Mouse (Mus musculus) natural killer cell, adult 2 months (primary cell): ENCODE data around the gene Cnot10.

Experiments
- DNase-seq, 2 experiments: peaks; one replicate each; pipeline ENCODE4 v3.0.0; 2022; ENCODE audit warnings: low spot score in 2 of 2

Gene Cnot10

DNA sequence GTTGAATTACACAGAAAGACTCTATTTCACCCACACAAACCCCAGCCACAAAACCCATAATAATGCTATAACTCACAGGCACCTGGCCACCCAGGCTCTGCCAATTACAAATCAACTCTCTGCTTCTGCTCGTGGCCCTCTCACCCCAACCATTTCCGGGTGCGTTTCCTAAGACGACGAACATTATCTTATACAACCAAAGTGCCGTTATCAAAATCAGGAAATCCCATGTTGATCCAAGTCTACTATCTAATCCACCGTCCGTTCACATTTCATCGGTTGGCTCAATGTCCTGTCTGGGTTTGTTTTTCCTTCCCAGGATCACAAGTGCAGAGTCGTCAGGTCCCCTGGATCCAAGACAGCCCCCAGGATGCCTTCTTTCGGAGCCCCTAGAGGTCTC, 61.3 kb downstream of the Cnot10 start:
- no peak for DNase-seq

DNA sequence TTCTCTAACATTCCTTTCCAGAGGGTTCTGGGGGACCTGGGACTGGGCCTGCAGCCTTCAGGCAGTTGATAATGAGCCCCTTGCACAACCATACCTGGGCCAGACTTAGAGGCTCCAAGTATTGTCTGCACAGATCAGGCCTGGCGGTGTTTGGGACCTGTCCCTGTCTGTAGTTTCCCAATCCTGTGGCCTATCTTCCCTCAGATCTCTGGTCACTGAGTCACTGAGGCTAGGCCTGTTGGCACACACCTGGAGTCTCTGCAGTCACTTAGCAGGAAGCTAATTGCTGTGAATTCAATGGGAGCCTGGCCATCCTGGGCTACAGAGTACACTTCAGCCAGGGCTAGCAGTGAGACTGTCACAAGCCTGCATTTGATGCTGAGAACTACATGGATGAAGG, 64.0 kb downstream of the Cnot10 start:
- no peak for DNase-seq

- no peak for DNase-seq
Observed at GRCm38 (mm10) chr9:114573528-114573927, 66.5 kb downstream of the Cnot10 start.

DNA sequence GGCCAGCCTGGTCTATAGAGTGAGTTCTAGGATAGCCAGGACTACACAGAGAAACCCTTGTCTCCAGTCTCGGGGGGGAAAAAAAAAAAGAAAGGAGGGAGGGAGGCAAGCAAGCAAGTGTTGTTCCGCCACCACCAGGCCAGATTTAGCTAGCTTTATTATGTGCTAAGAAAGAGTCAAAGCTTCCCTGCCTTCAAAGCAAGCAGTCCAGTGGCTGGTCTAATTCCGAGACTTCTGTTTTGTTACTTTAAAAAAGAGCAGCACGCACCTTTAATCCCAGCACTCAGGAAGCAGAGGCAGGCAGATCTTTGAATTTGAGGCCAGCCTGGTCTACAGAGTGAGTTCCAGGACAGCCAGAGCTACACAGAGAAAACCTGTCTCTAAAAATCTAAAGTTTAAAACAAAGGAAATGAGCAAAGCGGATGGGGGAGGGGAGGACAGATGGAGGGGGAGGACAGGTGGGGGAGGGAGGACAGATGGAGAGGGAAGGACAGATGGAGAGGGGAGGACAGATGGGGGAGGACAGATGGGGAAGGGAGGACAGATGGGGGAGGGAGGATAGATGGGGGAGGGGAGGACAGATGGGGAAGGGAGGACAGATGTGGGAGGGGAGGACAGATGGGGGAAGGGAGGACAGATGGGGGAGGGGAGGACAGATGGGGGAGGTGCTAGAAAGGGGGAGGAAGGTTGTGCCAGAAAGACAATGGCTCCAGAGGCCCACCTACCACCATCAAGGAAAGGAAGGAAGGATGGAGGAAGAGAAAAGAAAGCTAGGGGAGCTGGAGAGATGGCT, 71.1 kb downstream of the Cnot10 start:
- DNase-seq, result no peak

DNA sequence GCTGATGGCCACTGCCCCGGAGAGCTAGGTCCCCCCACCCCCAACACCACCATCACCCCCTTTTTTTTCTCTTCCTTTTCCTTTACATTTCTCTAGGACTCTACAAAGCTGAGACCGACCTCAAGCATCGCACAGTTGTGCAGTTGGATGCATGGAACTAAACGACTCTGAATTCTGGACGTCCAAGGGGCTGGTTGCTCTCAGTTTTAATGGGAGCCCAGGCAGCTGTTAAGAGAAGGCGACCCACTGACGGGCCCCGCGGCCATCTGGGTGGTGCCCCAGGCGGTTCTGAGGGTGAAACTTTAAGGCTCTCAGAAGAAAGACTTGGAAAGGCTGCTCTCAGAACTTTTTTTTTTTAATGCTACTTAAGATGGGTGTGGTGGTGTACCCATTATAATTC, 75.3 kb downstream of the Cnot10 start:
- DNase-seq, result no peak

- no peak for DNase-seq
Observed at GRCm38 (mm10) chr9:114563761-114564606, 76.0 kb downstream of the Cnot10 start, which contains the start of gene Trim71. Trim71 (minus strand) TSS chr9:114564369.

DNA sequence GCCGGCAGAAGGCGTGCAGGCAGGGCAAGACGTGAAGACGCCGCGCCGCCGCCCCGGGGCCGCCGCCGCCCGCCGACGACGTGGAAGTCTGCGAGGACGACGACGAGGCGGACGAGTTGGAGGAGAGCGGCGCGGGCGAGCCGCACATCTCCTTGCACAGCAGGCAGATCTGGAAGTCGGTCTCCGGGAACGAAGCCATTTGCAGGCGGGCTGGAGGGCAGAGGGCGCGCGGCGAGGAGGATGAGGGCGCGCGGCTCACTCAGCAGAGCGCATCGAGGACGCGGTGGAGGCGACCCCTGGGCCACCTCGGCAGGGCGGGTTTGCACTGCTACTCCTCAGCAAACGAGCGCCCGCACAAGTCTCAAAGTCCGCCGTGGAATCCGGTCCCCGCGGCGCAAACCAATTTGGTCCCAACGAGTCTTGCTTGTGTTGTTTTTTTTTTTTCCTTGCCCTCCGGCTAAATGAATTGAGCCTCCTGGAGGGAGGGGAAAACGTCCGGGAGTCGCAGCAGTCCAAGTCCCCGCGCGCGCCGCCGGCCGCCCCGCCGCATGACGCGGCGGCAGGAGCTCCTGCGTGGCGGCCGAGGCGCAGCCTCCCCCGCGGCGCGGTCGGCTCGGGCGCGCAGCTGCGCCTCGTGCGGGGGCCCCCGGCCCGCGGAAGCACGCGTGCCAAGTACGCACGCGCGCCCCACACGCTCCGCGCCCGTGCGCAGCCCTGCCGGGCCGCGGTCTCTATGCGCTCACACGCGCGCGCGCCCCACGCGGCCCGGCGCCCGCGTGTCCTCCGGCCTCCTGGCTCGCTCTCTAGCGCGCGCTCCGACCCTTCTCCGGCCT, 76.8 kb downstream of the Cnot10 start:
- DNase-seq, result no peak

- no peak for DNase-seq
Observed at GRCm38 (mm10) chr9:114562031-114562918, 77.7 kb downstream of the Cnot10 start.

- no peak for DNase-seq
Observed at GRCm38 (mm10) chr9:114561671-114561971, 78.4 kb downstream of the Cnot10 start.

- no peak for DNase-seq
Observed at GRCm38 (mm10) chr9:114560771-114561670, 79.0 kb downstream of the Cnot10 start.

- no peak for DNase-seq
Observed at GRCm38 (mm10) chr9:114560141-114560540, 79.8 kb downstream of the Cnot10 start.

GRCm38 (mm10) chr9:114557086-114557485, 82.9 kb downstream of the Cnot10 start:
- no peak for DNase-seq

DNA sequence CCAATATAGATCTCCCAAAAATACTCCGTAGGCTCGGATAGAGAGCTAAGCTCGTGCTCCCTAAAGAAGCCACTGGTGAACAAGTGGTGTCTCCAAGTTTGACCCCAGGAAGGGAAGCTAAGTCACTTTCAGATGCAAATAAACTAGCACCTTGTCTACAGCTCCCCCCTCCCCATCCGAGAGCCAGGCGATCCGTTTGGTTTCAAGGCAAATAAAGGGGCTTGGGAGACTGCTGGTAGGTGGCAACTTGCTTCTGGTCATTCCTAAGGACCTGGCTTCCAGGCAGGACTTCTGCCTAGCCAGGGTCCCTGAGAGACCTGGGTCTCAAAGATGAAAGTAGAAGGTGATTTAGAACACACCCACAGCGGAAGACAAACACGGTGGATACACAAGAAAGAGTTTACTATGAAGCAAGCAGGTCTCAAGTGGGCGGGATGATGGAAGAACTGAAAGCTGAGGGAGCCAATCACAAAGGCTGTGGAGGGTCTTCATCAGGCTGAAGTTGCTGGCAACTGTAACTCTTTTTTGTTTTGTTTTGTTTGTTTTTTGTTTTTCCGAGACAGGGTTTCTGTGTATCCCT, 83.6 kb downstream of the Cnot10 start:
- DNase-seq, result no peak

- DNase-seq, result no peak
Observed at GRCm38 (mm10) chr9:114554355-114554979, 85.5 kb downstream of the Cnot10 start.

DNA sequence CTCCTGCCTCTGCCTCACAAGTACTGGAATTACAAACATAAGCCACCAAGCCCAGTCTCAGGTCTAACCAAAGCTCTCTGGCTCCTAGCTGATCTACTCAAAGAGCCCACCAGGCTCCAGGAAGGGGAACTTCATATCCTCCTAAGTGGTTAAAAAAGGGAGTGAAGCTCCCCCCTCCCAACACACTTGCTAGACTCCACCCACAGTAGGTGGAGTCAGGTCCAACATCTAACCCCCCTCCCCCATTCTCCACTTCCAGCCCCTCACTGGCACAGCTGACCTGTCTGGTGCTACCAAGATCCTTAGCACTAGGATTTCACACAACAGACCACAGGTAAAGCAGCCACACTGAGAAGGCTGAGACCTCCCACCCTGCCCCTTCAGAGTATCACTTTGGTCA, 86.2 kb downstream of the Cnot10 start:
- no peak for DNase-seq

DNA sequence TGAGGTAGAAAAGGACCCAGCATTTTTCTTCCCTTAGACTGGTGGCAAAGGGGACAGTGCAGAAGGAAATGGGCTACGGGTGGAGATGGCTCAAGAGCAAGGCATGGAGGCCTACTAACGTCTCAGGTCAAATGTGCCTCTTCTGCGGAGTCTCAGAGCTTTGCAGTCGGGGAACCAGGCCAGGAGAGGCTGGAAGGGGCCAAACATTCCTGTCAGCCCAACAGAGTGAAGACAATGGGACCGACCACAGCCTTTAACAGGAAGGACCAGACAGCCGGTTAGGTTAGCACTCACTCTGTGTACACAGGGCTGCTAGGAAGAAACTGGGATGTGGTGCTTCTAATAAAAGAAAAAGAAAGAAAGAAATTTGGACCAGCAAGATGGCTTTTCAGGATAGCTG, 90.0 kb downstream of the Cnot10 start:
- no peak for DNase-seq

DNA sequence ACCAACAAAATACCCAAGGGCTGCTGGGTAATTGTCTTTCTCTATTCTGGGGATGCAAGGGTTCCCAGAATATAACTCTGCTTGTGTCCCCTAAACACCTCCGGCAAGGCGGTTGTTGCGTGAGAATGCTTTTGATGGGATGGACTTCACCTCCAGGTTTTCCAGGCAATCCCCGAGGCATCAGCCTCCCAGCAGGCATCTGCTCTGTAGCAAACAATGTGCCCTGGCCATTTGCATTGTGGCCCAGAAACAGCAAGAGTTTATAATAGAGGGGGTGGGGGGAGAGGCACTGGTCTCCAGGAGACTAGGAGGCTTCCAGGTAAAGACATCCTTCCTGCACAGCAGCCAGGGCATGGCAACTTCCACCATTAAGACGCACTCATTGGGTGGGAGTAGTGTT, 90.9 kb downstream of the Cnot10 start:
- no peak for DNase-seq

DNA sequence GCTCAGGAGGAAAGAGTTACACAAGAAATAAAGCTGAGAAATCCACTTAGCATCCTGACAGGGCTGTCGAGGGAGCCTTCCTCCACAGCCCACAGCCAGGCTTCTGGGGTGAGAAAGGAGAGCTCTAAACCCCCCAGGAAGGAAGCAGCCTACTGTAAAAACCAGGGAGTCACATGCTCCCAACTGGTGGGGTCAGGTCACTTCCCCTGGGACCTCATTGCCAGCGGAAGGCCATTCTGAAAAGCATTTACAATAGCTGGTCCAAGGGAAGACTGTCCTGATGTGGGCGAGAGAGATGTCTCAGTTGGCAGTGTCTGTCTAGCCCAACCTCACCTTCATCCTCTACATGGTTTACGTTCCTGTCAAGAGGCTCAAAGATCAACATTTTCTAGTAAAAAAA, 91.5 kb downstream of the Cnot10 start:
- DNase-seq, result no peak

DNA sequence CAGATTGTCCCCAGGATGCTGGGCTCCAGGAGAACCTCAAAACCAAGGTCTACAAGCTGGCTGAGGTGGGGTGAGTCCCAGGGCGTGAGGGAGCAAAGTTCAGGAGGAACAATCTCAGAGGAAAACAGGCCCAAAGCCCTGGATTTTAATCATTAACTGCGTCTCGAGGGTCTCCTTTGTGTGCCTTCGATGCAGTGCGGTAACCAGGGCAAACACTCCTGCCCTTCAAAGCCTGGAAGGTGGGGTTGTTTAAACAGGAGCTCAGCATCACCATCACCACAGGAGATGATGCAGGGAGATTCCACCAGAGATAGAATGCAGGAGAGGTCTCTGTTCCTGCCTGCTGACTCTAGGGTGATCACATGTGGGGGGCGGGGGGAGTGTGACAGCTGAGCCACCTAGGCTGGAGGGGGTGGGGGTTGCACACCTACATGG, 92.3 kb downstream of the Cnot10 start:
- no peak for DNase-seq
